Mouse (Mus musculus) G1E (cell line): ENCODE measurements at regions not wholly inside any gene's neighbourhood (a gene's known extent, or its start where the extent isn't known, plus 50 kb on each side); places are given as distances from the start of the nearest gene placed in this dataset.

Source experiments
- CTCF ChIP-seq: IDR thresholded peaks from 2 replicates; pipeline ENCODE4 v1.5.1; 2012; ENCODE audit warnings: low read depth, low read length, inconsistent platforms, mixed read lengths
- GATA1 ChIP-seq: IDR thresholded peaks from 2 replicates; pipeline ENCODE4 v1.6.1; 2012; ENCODE audit warnings: borderline replicate concordance, low read length, inconsistent platforms, mixed read lengths
- GATA2 ChIP-seq: IDR thresholded peaks from 2 replicates; pipeline ENCODE4 v1.6.1; 2012; ENCODE audit warnings: low read depth, low read length, inconsistent platforms, borderline replicate concordance
- POLR2AphosphoS5 ChIP-seq: IDR thresholded peaks from 2 replicates; pipeline ENCODE4 v1.6.1; 2012; ENCODE audit warnings: low read depth, low read length, inconsistent platforms; ENCODE audit not compliant: insufficient replicate concordance
- TAL1 ChIP-seq: conservative IDR thresholded peaks from 2 replicates; pipeline ENCODE4 v1.6.1; 2012; ENCODE audit warnings: low read depth, low read length, inconsistent platforms, mixed read lengths

- TF ChIP-seq POLR2AphosphoS5 (no peak), GATA1 (no peak), CTCF (no peak), TAL1 (no peak), GATA2 (no peak)
These were observed 281.7 kb upstream of the Ppargc1a start for GRCm38 (mm10) chr5:51849236-51849635.
